Mouse (Mus musculus) hindbrain, embryonic 15.5 days (tissue): ENCODE data around the gene Bdh1. TPM values are rescaled to one million over a fixed set of nuclear protein-coding genes. Genes with fewer than 3 reads are reported as not detected.

Source experiments
- ATAC-seq: fragments of 200-750 bp; cut with Nextera tagmentation; 2 replicates; pipeline ENCODE4 v1.8.0; 2017; ENCODE audit warnings: low read depth, moderate number of reproducible peaks, moderate TSS enrichment; ENCODE audit not compliant: low FRiP score
- H3K27ac ChIP-seq: fragments of 300-500 bp; sonication (generic); replicated peaks from 2 replicates; pipeline ENCODE4 v1.5.1; 2015; ENCODE audit warnings: mild to moderate bottlenecking, inconsistent platforms
- H3K27me3 ChIP-seq: fragments of 300-500 bp; sonication (generic); 2 replicates; pipeline ENCODE4 v1.6.1; 2015; ENCODE audit warnings: control low read depth, inconsistent platforms
- H3K36me3 ChIP-seq: fragments of 300-500 bp; sonication (generic); 2 replicates; pipeline ENCODE4 v1.6.1; 2015; ENCODE audit warnings: control low read depth, inconsistent platforms
- H3K4me1 ChIP-seq: fragments of 300-500 bp; sonication (generic); replicated peaks from 2 replicates; pipeline ENCODE4 v1.6.1; 2015; ENCODE audit warnings: control low read depth, inconsistent platforms
- H3K4me2 ChIP-seq: fragments of 300-500 bp; sonication (generic); 2 replicates; pipeline ENCODE4 v1.6.1; 2015; ENCODE audit warnings: moderate library complexity, mild to moderate bottlenecking, inconsistent platforms
- H3K4me3 ChIP-seq: fragments of 300-500 bp; sonication (generic); 2 replicates; pipeline ENCODE4 v1.5.1; 2015; ENCODE audit warnings: mild to moderate bottlenecking, inconsistent platforms
- H3K9ac ChIP-seq: fragments of 300-500 bp; sonication (generic); 2 replicates; pipeline ENCODE4 v1.6.1; 2015; ENCODE audit warnings: inconsistent platforms
- H3K9me3 ChIP-seq: fragments of 300-500 bp; sonication (generic); 2 replicates; pipeline ENCODE4 v1.6.1; 2016; ENCODE audit warnings: control low read depth, inconsistent platforms
- WGBS: fragments of 180-500 bp; shearing (Covaris S2); methylation state at CpG from one replicate; pipeline ENCODE4 v1.1.7; 2015; 5-methylcytosine and 5-hydroxymethylcytosine counted together
- polyA plus RNA-seq: library from polyadenylated mRNA; unstranded; fragments of >200 nt; fragmentation: Nextera tagmentation; extraction: Ambion mirVana; gene quantifications from 2 replicates; pipeline ENCODE4 v1.2.1, GENCODE M21; 2015

Gene Bdh1
- polyA plus RNA-seq, 1 experiment from 2014 or later = 123 TPM

- H3K4me3 ChIP-seq = no peak overlapping the region
- no peak overlapping the region for H3K27ac ChIP-seq
- H3K36me3 ChIP-seq = no peaks in the 10 kb centered on the region
- H3K9me3 ChIP-seq = no peaks in the 10 kb centered on the region
- no peak overlapping the region for H3K9ac ChIP-seq
- no peak overlapping the region for H3K4me2 ChIP-seq
- no peaks in the 10 kb centered on the region for H3K27me3 ChIP-seq
- H3K4me1 ChIP-seq = no peaks in the 10 kb centered on the region
- WGBS = 69% methylated on average over 3 of the region's 3 CpGs
- no peak for ATAC-seq
Measured at GRCm38 (mm10) chr16:31413777-31414176, 8.3 kb upstream of the Bdh1 start.

DNA sequence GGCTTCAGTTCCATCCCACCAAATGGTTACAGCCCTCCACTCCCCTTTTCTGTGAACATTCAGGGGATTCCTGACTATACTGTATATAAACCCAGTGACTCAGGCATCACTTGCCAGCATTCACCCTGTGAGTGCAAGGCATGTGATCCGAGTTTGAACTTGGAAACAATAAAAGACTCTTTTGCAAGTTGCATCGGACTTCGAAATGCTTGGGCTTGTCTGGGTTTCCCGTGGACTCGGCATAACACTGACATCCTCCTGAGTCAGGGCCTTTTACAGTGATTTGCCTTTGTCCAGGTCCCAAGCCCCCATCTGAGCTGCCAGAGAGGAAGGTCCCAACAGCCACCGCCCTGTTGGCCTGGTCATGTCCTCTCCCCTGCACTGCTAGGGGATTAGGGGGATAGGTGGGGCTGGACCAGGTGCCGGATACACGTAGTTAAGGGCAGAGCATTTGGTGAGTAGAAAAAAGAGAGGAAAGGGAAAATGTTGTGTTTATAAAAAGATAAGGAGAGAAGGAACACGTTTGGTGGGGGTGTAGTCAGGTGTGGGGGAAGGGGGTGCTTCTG lies 6.1 kb upstream of the Bdh1 start:
- Histone ChIP-seq H3K4me1 (no peaks in the 10 kb centered on the region), H3K36me3 (no peaks in the 10 kb centered on the region), H3K27ac (no peak overlapping the region), H3K27me3 (no peaks in the 10 kb centered on the region), H3K4me2 (no peak overlapping the region), H3K4me3 (no peak overlapping the region), H3K9me3 (no peaks in the 10 kb centered on the region), H3K9ac (no peak overlapping the region)
- ATAC-seq = no peak
- 67% methylated on average over 9 of the region's 9 CpGs for WGBS

DNA sequence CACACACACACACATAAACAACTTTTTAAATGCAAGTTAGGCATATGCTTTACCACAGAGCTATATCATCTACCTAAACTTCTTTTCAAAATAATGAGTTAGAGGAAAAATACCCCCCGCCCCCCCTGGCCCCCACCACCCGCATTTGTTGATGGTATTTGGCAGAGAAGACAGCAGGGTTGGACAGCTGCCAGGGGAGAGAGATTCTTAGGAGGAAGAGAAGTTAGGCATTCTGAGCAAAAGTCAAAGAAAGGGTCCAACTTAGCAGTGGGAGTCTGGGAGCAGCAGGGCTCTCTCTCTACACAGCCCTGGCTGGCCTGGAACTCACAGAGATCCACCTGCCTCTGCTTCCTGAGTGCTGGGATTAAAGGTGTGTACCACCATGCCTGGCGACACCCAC lies 3.4 kb upstream of the Bdh1 start:
- WGBS = 68% methylated on average over 3 of the region's 3 CpGs
- no peak for ATAC-seq
- H3K36me3 ChIP-seq = no peaks in the 10 kb centered on the region

DNA sequence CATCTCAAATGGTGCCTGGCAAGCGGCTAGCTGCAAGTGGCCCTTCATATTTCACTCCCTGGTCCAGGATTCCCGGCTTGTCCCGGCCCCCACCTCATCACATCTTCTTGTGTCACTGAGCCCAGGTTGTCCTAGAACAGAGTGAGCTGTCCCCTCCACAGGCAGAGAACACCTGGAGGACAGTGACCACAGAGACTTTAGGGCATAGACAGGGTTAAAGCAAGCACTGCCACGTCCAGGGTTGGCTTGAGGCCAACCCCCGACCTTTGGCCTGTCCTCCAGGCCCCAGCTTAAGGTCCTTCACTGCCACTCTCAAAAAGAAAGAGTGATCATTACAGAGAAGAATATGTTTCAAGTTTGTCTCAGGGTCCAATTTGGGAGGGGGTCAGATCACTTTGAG lies 2.6 kb upstream of the Bdh1 start:
- Histone ChIP-seq H3K4me3 (no peak overlapping the region), H3K4me2 (no peak overlapping the region), H3K27me3 (no peaks in the 10 kb centered on the region), H3K4me1 (no peaks in the 10 kb centered on the region), H3K27ac (no peak overlapping the region), H3K9ac (no peak overlapping the region), H3K9me3 (no peaks in the 10 kb centered on the region), H3K36me3 (no peaks in the 10 kb centered on the region)
- ATAC-seq = no peak
- WGBS = 68% methylated on average over 5 of the region's 5 CpGs

More for the DNA sequence above, 3.4 kb upstream of the Bdh1 start:
- Histone ChIP-seq H3K9ac (no peak overlapping the region), H3K4me1 (no peaks in the 10 kb centered on the region), H3K27ac (no peak overlapping the region), H3K9me3 (no peaks in the 10 kb centered on the region), H3K27me3 (no peaks in the 10 kb centered on the region), H3K4me3 (no peak overlapping the region), H3K4me2 (no peak overlapping the region)

- Histone ChIP-seq H3K4me3 (no peak overlapping the region), H3K27ac (no peak overlapping the region), H3K9me3 (no peaks in the 10 kb centered on the region), H3K9ac (no peak overlapping the region), H3K36me3 (no peaks in the 10 kb centered on the region), H3K27me3 (0 out of 2 replicates have a peak, but pooled peaks cover 3% of the 10 kb centered on the region), H3K4me1 (peaks cover under 1% of the 10 kb centered on the region; the same call in 1 of the 2 replicates), H3K4me2 (no peak overlapping the region)
- ATAC-seq = no peak
- 68% methylated on average over 1 of the region's 1 CpGs for WGBS
Measured at GRCm38 (mm10) chr16:31422722-31423121, 642 bp downstream of the Bdh1 start.

DNA sequence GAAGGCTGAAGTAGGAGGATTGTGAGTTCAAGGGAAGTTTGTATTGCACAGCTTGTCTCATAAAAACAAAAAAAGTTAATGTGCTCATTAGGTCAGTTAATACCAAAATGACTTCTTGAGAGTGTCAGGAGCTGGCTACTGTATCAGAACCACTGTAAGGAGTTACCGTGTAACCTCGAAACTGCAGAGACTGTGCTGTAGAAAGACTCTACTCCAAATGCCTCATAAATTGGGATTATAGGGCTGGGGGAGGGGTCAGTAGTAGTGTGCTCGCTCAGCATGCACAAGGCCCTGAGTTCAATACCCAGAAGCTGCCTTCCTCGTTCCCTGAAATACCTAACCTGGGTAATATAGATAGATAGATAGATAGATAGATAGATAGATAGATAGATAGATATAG lies 1.3 kb downstream of the Bdh1 start:
- Histone ChIP-seq H3K9me3 (no peaks in the 10 kb centered on the region), H3K27ac (no peak overlapping the region), H3K4me3 (no peak overlapping the region), H3K9ac (no peak overlapping the region), H3K4me1 (peaks cover 7% of the 10 kb centered on the region; the same call in 1 of the 2 replicates), H3K4me2 (no peak overlapping the region), H3K36me3 (no peaks in the 10 kb centered on the region), H3K27me3 (0 out of 2 replicates have a peak, but pooled peaks cover 3% of the 10 kb centered on the region)
- WGBS = 91% methylated on average over 4 of the region's 4 CpGs
- no peak for ATAC-seq

DNA sequence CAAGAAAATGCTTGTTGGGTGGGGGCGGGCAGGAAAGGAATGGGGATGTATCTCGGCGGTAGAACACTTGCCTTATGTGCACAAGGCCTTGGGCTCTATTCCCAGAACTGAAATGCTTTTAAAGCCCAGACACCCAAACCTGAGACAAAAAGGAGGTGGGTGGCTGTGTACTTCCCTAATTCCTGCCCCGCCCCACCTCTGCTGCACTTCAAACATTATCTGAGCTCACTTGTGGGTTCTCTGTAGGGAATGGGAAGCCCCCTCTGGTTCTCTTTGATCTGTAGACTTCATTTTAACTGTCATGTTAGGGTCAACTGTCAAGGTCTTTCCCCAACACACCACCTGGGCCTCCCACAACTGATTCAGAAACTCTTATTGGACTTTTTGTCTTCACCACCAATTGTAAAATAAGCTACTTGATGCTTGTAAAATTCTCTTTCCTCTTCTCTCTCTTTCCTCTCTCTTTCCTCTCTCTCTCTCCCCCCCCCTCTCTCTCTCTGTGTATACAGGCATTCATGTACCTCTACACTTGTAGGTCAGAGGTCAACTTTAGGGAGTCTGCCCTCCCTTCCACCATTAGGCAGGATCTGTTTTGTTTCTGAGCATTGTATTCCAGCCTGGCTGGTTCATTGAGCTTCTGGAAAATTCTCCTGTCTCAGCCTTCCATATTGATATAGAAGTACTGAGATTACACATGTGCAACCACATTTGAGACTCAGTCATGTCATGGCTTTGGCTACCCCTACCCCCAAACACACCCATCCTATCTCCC lies 2.5 kb downstream of the Bdh1 start:
- ATAC-seq = no peak
- Histone ChIP-seq H3K36me3 (no peaks in the 10 kb centered on the region), H3K4me3 (no peak overlapping the region), H3K4me1 (peaks cover 11% of the 10 kb centered on the region; the same call in 1 of the 2 replicates), H3K27ac (no peak overlapping the region), H3K9ac (no peak overlapping the region), H3K9me3 (no peaks in the 10 kb centered on the region), H3K27me3 (0 out of 2 replicates have a peak, but pooled peaks cover 3% of the 10 kb centered on the region), H3K4me2 (no peak overlapping the region)
- 89% methylated on average over 4 of the region's 4 CpGs for WGBS

- Histone ChIP-seq H3K4me2 (no peak overlapping the region), H3K27me3 (0 out of 2 replicates have a peak, but pooled peaks cover 3% of the 10 kb centered on the region), H3K27ac (no peak overlapping the region), H3K4me3 (no peak overlapping the region), H3K4me1 (peaks cover 16% of the 10 kb centered on the region), H3K9ac (no peak overlapping the region), H3K36me3 (no peaks in the 10 kb centered on the region), H3K9me3 (no peaks in the 10 kb centered on the region)
- WGBS = 1% methylated on average over 4 of the region's 4 CpGs
- no peak for ATAC-seq
Measured at GRCm38 (mm10) chr16:31425508-31425907, 3.4 kb downstream of the Bdh1 start.

GRCm38 (mm10) chr16:31426496-31427126 lies 4.5 kb downstream of the Bdh1 start:
- Histone ChIP-seq H3K4me3 (no peak overlapping the region), H3K36me3 (no peaks in the 10 kb centered on the region), H3K27ac (no peak overlapping the region), H3K9ac (no peak overlapping the region), H3K4me2 (no peak overlapping the region), H3K4me1 (peaks cover 24% of the 10 kb centered on the region), H3K27me3 (0 out of 2 replicates have a peak, but pooled peaks cover 3% of the 10 kb centered on the region), H3K9me3 (no peaks in the 10 kb centered on the region)
- no peak for ATAC-seq
- WGBS = 84% methylated on average over 6 of the region's 6 CpGs

DNA sequence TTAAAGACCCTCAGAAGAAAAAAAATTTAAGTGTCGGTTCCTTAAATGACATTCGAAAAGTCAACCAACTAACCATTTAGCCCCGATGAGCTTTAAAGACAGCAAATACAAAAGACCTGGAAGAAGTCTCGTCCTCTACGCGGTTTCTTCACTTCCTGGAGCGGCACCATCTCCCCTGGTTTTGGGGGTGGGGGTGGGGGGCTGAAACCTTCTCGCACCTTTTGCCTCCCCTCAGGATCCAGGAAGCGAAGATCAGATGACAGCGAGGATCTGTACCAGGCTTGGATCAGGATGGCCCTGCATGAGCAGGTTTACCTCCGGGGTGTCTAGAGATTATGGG lies 6.2 kb downstream of the Bdh1 start:
- H3K36me3 ChIP-seq = no peaks in the 10 kb centered on the region
- WGBS = 4% methylated on average over 11 of the region's 11 CpGs
- peak overlapping the region; percentile 87 for H3K9ac ChIP-seq
- 0 out of 2 replicates have a peak, but pooled peaks cover 3% of the 10 kb centered on the region for H3K27me3 ChIP-seq
- H3K9me3 ChIP-seq = no peaks in the 10 kb centered on the region
- H3K4me2 ChIP-seq = peak overlapping the region; percentile 66
- H3K4me3 ChIP-seq = peak overlapping the region; percentile 76
- ATAC-seq = no peak
- H3K4me1 ChIP-seq = peaks cover 26% of the 10 kb centered on the region
- H3K27ac ChIP-seq = peak overlapping the region; percentile 94

GRCm38 (mm10) chr16:31428675-31429470 lies 6.8 kb downstream of the Bdh1 start:
- WGBS = under 1% methylated on average over 65 of the region's 65 CpGs

More at GRCm38 (mm10) chr16:31428675-31429470, 6.8 kb downstream of the Bdh1 start:
- H3K4me1 ChIP-seq = peaks cover 32% of the 10 kb centered on the region
- H3K4me2 ChIP-seq = peak overlapping the region; percentile 66
- peak overlapping the region; percentile 76 for H3K4me3 ChIP-seq
- 0 out of 2 replicates have a peak, but pooled peaks cover 3% of the 10 kb centered on the region for H3K27me3 ChIP-seq
- H3K36me3 ChIP-seq = no peaks in the 10 kb centered on the region
- H3K9ac ChIP-seq = peak overlapping the region; percentile 87
- peak; percentile 67 for ATAC-seq
- no peaks in the 10 kb centered on the region for H3K9me3 ChIP-seq
- H3K27ac ChIP-seq = peak overlapping the region; percentile 94
